Mouse (Mus musculus): Measurements from ENCODE around the gene Tmem243. TPM values are rescaled to one million over a fixed set of nuclear protein-coding genes. Genes with fewer than 3 reads are reported as not detected.

Tmem243 gene
- 1 to 10 TPM; 3.8 to 4.9 TPM for total RNA-seq (2021)
- long read RNA-seq, experiment 1, full-length matches to known transcripts: 9 of 10 reads
- long read RNA-seq, experiment 1, partial matches to known transcripts: 0 of 10 reads
- long read RNA-seq, experiment 1, other reads (novel, unspliced or antisense): 1 of 10 reads
- long read RNA-seq, experiment 2, full-length matches to known transcripts: 12 of 16 reads
- long read RNA-seq, experiment 2, partial matches to known transcripts: 4 of 16 reads
- long read RNA-seq, experiment 2, other reads (novel, unspliced or antisense): 0 of 16 reads

DNA sequence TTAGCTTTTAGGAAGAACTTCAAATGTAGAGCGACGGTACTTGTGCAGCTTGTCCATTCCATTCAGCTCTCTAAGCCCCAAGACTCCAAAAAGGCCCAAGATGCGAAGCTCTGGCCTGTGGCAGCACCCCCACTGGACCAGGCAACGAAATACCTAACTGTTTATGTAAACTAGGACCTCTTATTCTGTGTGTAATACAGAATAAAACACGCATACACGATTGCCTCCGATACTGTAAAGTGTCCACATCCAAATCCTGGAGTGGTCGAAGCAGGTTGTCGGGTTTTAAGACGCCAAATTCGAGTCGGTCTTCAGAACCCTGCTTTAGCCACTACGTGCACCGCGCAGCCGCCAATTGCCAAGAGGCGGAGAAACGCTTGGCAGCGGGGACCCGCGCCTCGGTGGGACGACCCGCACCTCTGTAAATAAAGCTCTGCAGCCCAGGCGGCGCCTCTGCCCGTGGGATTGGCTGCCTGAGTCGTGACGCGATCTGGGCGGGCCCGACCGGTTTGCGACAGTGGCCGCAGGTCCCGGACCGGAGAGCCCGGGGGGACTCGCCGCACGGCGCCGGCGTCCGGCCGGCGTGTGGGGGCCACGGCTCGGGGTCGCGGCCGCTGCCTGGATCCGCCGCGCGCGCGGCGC, at the start of gene Tmem243:
TSS of gene Tmem243 (plus strand) at position 462 of the 642 bp plus-strand sequence.
- DNase-seq (ENCODE audit: low spot score in 2 of 2): peak; percentile 78 to 85

DNA sequence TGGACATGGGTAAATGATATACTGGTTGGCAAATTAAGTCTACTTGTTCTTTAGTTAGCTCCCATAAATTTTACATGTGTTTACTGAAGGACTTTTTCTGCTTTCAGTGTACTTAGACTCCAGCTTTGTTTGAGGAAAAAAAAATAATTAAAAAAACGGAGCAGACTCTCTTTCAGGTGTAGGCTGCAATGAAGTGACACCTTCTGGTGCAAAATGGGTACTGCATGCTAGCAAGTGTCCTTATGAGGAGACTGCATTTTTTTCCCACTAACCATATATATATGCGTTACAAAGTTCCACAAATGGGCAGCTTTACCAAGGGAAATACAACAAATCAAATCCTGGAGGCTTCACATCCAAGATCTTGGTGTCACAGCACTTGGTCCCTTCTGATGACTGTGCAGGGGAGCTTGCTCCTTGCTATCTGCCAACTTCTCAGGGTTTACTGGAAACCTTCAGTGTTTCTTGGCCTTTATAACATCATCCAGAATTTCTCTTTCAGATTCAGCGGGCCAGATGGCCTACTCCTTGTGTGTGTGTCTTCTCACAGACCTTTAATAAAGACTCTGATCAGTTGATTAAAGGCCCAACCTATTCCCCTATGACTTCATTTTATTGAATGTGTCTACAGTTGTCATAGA, 44.3 kb upstream of the Tmem243 start:
- peak in 1 of 2 experiments; percentile 55 for DNase-seq (ENCODE audit: low spot score in 2 of 2)

DNA sequence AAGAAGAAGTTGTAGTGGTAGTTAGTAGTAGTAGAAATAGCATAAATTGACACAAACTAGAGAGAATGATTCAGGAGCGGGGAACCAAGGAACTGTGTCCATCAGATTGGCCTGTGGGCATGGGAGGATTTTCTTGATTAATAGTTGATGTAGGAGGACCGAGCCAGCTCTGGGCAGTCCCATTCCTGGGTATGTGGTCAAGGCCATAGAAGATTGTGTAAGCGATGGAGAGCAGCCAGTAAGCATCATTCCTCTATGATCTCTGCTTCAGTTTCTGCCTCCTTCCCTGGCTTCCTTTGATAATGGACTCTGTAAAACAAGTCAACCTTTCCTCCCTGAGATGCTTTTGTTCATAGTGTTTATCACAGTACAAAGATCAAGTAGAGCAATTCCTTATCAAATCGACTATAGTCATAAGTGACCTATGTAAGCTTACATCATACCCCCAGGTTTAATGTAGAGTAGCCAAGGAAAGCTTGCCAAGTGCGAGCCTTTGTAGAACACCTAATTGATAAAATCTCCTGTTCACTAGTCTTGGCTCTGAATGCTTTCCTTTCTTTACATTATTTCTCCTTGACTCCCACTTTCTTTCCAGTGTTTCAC, 43.1 kb upstream of the Tmem243 start:
- DNase-seq (ENCODE audit: low spot score in 2 of 2): no peak

DNA sequence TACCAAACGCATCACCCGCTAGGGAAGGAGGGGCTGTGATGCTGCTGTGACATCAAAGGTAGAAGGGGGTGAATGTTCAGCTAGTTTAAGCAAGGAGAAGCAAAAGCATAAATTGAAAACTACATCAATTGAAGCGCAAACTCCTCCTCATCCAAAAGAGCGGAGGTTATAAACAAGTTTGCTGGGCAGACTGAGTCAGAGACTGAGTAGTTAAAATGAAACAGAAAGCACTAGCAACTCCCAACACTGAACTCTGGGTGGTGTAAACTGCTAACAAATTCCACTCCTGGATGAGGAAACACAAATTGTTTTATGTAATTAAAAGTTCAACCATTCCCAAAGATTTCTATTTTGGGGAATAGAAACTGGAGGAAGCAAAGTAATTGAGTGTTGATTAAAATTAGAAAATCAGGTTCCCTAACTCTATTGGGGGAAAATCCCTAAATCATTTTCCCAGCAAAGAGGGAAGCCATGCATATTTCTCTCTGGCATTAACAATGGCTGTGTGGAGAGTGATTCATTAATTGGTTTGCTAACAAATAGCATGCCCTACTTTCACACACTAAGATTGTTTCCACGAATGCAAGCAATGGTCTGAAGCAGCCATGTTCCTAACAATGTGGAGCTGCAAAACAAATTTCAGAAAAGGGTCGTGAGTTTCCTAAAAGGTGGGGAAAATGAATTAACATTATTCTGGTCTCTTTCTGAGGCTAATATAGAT, 41.0 kb upstream of the Tmem243 start:
- DNase-seq (ENCODE audit: low spot score in 2 of 2): no peak

DNA sequence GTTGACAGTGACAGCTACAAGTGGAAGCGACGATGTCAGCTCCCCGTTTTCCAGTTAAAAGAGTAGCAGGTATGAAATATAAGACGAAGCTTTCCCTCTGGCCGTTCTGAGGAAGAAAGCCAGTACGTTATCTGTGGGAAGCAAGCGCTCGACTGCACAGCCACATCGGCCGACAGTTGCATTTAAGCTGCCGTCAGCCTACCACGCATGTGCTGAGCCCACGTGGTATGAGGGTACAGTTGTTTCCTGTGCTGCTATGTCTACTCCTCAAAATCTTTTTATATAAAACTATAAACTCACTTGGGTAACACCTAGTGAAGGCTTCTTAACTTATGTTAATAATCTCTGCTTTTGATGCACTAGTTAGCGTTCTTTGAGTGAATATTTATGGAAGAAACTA, 40.2 kb upstream of the Tmem243 start:
- no peak for DNase-seq (ENCODE audit: low spot score in 2 of 2)

DNA sequence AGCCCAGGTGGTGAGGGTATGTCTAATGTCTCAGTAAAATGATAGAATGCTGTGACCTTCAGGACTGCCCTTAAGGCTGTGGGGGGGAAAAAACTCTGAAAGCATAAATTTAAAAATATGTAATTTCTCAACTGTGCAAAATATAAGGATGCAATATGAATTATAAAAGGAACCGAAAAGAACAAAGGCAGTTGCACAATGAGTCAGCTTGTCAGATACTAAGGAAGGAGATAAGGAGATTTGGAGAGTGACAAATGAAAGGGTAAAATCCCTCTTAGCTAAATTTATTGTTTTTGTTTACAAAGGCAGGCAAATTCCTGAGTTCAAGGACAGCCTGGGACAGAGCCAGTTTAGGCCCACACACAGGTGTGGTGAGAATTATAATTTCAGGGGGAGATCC, 36.3 kb upstream of the Tmem243 start:
- no peak for DNase-seq (ENCODE audit: low spot score in 2 of 2)

DNA sequence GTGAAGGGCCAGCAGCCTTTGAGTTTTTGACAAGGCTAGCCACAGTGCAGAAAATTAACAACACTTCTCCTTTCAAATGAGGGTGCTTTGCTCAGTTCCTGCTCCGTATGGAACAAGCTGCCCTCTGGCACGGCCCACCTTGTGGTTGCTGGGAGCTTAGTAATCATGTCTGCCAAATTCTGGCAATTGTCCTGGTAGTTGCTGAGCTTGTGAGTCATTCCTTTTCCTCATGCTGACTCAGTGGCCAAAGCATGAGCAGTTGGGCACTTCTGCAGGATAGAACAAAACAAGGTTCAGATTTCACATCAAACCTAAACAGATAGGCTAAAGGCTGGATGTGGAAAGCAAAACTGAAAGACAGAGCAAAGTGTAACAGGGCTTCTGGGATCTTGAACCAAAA, 31.6 kb upstream of the Tmem243 start:
- no peak for DNase-seq (ENCODE audit: low spot score in 2 of 2)

DNA sequence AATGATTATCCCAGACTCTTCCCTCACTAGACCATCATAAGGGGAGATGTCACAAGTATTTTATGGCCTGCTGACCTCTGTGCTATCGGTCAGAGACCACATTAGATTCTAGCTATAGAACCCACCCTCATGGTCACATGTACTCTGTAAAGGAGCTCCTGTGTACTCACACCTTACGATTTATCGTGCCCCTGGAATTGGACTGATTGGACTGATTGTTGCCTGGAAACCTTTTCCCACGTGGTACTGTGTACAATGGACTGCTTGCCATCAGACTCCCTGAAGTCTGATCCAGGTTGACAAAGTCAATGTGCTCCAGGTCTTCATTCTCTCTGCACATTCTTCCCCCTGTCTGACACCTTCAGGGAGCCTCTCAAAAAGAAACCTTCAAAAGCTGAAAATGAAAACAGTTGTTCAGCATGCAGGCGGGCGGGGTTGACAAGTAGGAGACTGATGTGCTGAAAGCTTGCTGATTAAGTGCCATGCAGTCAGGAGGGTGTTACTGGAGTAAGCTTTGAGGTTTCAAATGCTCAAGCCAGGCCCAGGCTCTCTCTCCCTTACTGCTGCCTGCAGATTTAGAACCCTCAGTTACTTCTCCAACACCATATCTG, 30.8 kb upstream of the Tmem243 start:
- DNase-seq (ENCODE audit: low spot score in 2 of 2): no peak

DNA sequence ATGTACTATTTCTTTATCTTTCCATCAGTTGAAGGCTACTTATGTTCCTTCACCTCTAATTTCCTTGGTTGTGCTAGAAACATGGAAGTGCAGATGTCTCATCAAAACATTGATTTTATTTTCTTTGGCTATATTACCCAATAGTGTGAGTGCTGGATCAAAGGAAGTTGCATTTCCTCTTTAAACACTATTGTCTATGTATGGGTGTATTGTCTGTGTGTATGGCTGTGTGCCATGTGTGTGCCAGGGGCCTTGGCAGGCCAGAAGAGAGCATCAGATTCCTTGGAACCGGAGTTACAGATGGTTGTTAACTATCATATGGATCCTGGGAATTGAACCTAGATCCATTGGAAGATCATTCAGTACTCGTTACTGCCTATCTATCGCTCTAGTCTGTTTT, 29.1 kb upstream of the Tmem243 start:
- DNase-seq (ENCODE audit: low spot score in 2 of 2): no peak

DNA sequence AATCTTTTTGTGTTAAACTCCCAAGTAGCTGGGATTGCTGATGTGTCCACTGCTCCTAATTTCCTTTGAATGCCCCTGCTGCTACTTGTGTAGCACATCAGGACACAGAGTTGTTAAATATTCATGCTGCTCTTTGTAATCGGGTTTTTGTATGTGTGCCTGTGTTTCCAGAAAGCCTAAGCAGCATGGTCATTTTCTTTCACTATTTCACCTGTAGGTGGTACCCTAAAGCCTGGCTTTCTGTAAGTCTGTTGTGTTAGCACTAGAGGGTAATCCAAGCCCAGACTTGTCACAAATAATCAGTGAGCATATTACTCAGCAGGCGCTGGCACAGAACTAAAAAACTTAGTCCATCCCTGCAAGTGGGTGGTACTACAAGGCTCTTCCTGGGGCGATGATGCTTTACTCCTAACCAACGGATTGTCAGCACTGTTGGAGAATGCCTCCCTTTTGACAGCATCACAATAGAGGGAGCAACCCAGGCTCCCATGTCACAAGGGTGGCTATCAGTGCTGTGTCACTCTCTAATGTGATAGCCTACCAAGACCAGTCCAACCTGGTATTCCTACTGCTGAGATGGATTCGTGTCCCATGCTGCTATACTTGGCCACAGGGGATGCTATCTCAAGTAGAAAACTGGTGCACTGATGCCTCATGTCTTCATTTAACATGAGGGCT, 27.2 kb upstream of the Tmem243 start:
- no peak for DNase-seq (ENCODE audit: low spot score in 2 of 2)

DNA sequence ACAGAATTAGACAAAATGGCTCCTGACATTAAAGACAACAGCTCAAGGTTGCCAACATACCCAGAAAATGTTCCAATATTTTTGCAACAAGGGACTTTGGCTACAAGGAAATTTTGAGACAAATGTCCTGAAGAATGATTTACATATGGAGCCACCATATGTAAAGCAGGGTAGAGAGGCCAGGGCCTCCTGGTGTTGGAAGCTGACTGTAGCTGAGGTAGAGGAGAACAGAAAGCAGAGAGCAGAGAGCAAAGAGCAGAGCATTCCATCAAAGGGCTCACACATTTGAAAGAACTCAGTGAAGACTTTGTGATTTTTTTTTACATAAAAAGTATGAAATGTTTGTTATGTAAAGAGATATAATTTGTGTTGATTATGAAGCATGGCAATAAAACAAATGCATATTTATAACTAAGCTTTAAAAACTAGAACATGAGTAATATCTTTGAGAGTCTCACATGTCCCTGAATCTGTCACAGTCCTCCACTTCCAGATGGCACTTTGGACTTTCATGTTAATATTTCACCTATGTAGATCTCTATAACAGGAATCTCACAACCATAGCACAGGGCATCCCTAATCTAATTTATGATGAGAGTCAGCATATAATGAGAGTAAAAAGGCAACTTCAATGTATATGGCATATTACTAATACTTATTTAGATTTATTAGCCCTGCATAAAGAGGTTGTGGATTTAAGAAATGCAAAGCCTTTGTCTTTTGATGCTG, 20.5 kb upstream of the Tmem243 start:
- DNase-seq (ENCODE audit: low spot score in 2 of 2): no peak

DNA sequence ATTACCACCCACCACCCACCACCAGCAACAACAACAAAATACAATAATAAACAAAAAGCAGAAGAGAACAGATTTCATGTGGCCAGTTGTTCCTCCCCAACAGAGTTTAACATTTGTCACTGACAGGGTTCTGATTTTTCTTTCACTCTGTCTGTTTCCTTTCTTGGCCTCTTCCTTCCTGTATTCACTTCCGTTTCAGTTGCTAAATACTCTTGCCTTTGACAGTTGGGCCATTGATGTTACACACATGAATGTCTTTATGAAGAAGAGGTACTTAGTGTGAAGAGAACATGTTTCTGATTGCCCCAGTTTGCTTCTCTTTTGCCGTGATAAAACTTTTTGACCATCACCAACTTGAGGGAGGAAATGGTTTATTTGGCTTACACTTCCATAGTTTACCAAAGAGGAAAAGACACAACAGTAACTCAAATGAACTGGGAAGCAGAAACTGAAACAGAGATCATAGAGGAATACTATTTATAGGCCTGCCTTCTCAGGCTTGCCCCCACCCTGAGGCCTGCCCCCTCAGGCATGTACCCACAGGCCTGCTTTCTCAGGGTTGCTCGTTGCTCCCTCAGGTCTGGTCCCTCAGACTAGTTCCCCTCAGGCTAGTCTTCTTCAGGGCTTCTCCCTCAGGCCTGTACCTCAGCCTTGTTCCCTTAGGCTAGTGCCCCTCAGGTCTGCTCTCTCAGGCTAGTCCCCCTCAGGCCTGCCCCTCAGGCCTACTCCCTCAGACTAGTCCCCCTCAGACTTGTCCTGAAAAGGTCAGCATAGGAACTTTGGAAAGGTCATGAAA, 13.3 kb upstream of the Tmem243 start:
- no peak for DNase-seq (ENCODE audit: low spot score in 2 of 2)

DNA sequence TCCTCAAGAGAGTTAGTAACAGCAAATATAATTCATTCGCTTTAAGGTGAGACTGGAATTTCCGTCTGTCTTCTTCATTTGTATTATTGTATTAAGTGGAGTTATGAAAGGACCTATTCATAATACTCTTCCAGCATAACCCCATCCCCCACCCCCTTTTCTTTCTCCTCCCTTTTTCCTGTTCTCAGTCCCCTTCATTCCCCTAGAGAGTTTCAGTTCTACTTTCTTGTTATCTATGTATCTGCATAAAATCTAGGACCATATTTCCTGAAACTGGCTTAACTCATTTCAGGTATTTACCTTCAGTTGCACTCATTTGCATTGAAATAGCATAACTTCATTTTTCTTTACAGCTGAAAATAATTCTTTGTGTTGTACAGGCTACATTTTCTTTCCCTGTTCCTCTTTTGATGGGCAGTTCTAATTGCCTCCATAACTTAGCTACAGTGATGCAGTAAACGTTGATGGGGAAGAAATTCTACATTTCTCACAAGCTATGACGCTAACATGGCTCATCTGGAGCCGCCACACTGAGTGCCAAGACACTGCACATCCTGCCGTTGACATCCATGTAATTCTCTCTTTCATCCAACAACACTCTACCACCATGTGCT, 9.9 kb upstream of the Tmem243 start:
- DNase-seq (ENCODE audit: low spot score in 2 of 2): no peak

DNA sequence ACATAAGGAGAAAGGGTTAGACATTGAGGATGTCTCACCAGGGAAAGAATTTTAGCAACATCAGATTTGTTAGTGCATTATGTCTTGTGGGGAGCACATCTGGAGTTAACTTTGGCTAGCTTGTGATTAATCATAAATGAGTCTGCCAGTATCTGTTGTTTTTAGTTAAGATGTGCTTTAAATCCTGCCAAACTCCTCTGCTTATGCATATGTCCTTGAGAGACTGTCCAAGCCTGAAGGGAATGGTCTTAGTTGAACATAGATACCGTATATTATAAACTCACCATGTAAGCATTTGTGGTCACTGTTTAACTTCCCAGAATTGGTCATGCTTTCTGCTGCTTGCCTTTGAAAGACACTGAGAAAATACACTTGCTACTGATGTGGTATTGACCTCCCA, 7.8 kb upstream of the Tmem243 start:
- no peak for DNase-seq (ENCODE audit: low spot score in 2 of 2)

DNA sequence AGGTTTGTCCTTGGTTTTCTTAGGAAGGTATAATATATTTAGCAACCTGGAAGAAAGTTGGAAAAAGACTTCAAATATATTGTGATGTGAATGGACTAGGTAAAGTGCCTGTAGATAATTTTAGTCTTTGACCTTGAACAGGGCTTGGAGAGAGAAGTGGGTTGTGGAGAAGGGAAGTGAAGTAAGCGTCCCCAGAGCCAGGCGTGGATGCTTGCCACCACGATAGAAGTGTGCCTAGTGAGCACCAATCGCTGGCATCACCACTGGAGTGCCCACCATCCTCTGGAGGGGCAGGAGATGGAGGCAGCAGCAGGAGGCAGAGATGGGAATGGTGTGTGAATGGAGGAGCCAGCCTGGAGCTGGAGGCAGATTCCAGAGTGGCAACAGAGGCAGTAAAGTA, 7.0 kb upstream of the Tmem243 start:
- DNase-seq (ENCODE audit: low spot score in 2 of 2): no peak

DNA sequence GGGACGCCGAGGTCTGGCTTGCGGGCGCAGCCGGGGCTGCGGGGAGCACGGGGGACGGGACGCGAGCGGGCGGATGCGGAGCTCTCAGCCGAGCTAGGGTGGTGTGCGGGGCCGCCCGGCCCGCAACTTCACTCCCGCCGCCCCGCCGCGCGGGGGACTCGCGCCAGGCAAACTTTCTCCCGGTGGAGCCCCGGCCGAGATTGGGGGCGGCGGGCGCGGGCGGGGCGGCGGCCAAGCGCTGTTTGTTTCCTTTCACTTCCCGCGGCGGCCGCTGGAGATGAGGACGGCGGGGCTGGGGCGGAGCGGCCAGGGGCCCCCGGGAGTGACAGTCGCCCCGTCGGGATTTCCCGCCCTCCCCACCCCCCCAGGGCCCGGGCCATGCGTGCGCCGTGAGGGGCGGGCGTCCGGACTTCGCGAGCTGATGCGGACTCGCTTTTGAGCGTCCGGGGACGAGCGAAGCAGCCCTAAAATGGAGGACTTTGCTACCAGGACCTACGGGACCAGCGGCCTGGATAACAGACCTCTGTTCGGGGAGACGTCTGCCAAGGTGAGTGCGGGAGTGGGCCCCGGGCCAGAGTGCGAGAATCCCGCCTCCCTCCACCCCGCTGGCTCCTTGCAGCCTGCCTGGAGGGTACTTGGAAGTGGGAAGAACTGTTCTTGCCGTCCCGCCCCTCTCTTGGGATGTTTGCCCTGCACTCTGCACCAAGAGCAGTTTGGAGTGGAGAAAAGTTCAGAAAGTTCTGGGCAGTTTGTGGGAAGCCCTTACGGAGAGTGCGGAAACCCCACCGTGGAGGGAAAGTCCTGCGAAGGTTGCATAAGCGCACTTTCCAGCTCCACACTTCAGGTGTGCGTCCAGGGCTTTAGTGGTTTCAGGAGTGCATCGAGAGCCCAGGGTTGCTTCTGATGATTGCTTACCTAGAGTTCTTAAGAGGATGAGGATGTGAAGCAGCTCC, 657 bp downstream of the Tmem243 start:
- peak; percentile 32 to 58 for DNase-seq (ENCODE audit: low spot score in 2 of 2)

DNA sequence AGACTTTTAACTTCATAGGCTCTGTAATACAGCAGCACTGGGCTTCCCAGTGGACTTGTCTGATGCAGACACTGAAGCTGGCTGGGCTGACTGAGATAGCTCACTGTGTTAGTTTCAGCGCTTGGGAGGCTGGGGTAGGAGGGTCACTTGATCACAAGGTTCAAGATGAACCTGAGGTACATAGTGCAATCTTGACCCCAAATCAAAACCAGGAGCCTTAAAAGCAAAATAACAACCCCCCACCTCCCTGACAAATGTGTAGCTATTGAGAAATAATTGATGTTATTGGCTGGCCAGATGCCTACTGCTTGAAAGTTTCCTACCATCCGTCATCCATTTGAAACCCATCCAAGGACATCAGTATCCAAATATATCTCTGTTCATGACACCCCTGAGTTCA, 2.2 kb downstream of the Tmem243 start:
- DNase-seq (ENCODE audit: low spot score in 2 of 2): no peak

All from gastrocnemius, postnatal 4 days (tissue).